Mouse (Mus musculus): ENCODE results near the gene Rab19. TPM values are rescaled to one million over a fixed set of nuclear protein-coding genes. Genes with fewer than 3 reads are reported as not detected.
A peak's percentile ranks its signal among the peaks of the same experiment; 100 is the strongest.
"Not testable (repeated sequence)": the region's sequence is repeated elsewhere in the genome, so short reads cannot be mapped to it uniquely, and the experiment has no call there.

The Rab19 gene
- polyA plus RNA-seq, 1 experiment from 2014 or later = 0.13 TPM

GRCm38 (mm10) chr6:39347880-39348814, 32.8 kb upstream of the Rab19 start:
- 20% methylated on average over 4 of the region's 4 CpGs for WGBS
- ATAC-seq = no peak
- no peaks in the 10 kb centered on the region for H3K27me3 ChIP-seq (replicated peaks; ENCODE audit: control insufficient read depth, insufficient read depth, low read length)
- peak overlapping the region; percentile 57 for H3K27ac ChIP-seq (ENCODE audit: low read depth, low read length)
- no peak overlapping the region for H3K9ac ChIP-seq (ENCODE audit: low read depth, low read length)
- H3K9me3 ChIP-seq (ENCODE audit: control insufficient read depth, low read length) = no peaks in the 10 kb centered on the region
- peaks cover 24% of the 10 kb centered on the region for H3K36me3 ChIP-seq (ENCODE audit: control insufficient read depth, insufficient read depth, low read length)
- H3K4me2 ChIP-seq (ENCODE audit: low read length) = no peak overlapping the region
- peaks cover 7% of the 10 kb centered on the region for H3K4me1 ChIP-seq (ENCODE audit: control insufficient read depth, insufficient read depth, low read depth, low read length)
- no peak overlapping the region for H3K4me3 ChIP-seq (ENCODE audit: low read length)

- no peak for ATAC-seq
- no peaks in the 10 kb centered on the region for H3K9me3 ChIP-seq (ENCODE audit: control insufficient read depth, low read length)
- no peak overlapping the region for H3K4me3 ChIP-seq (ENCODE audit: low read length)
- H3K27me3 ChIP-seq (replicated peaks; ENCODE audit: control insufficient read depth, insufficient read depth, low read length) = no peaks in the 10 kb centered on the region
- peaks cover 27% of the 10 kb centered on the region for H3K36me3 ChIP-seq (ENCODE audit: control insufficient read depth, insufficient read depth, low read length)
- H3K4me1 ChIP-seq (ENCODE audit: control insufficient read depth, insufficient read depth, low read depth, low read length) = peaks cover 7% of the 10 kb centered on the region
- H3K27ac ChIP-seq (ENCODE audit: low read depth, low read length) = no peak overlapping the region
- H3K9ac ChIP-seq (ENCODE audit: low read depth, low read length) = no peak overlapping the region
- WGBS = 52% methylated on average over 6 of the region's 6 CpGs
- no peak overlapping the region for H3K4me2 ChIP-seq (ENCODE audit: low read length)
Observed at GRCm38 (mm10) chr6:39348946-39349345, 32.0 kb upstream of the Rab19 start.

GRCm38 (mm10) chr6:39359207-39359606, 21.8 kb upstream of the Rab19 start:
- not testable (repeated sequence) for H3K4me1 ChIP-seq (ENCODE audit: control insufficient read depth, insufficient read depth, low read depth, low read length); H3K9me3 ChIP-seq (ENCODE audit: control insufficient read depth, low read length); H3K9ac ChIP-seq (ENCODE audit: low read depth, low read length); H3K4me2 ChIP-seq (ENCODE audit: low read length); ATAC-seq; H3K4me3 ChIP-seq (ENCODE audit: low read length); H3K27ac ChIP-seq (ENCODE audit: low read depth, low read length); H3K27me3 ChIP-seq (replicated peaks; ENCODE audit: control insufficient read depth, insufficient read depth, low read length)
- H3K36me3 ChIP-seq (ENCODE audit: control insufficient read depth, insufficient read depth, low read length) = peaks cover 18% of the 10 kb centered on the region
- 97% methylated on average over 9 of the region's 9 CpGs for WGBS

GRCm38 (mm10) chr6:39362684-39363083, 18.3 kb upstream of the Rab19 start:
- H3K9ac ChIP-seq (ENCODE audit: low read depth, low read length) = no peak overlapping the region
- no peak overlapping the region for H3K4me3 ChIP-seq (ENCODE audit: low read length)
- H3K4me1 ChIP-seq (ENCODE audit: control insufficient read depth, insufficient read depth, low read depth, low read length) = no peaks in the 10 kb centered on the region
- 93% methylated on average over 2 of the region's 2 CpGs for WGBS
- no peaks in the 10 kb centered on the region for H3K27me3 ChIP-seq (replicated peaks; ENCODE audit: control insufficient read depth, insufficient read depth, low read length)
- no peak overlapping the region for H3K4me2 ChIP-seq (ENCODE audit: low read length)
- no peak for ATAC-seq
- H3K36me3 ChIP-seq (ENCODE audit: control insufficient read depth, insufficient read depth, low read length) = peaks cover 12% of the 10 kb centered on the region
- H3K27ac ChIP-seq (ENCODE audit: low read depth, low read length) = no peak overlapping the region
- no peaks in the 10 kb centered on the region for H3K9me3 ChIP-seq (ENCODE audit: control insufficient read depth, low read length)

GRCm38 (mm10) chr6:39369631-39370030, 11.3 kb upstream of the Rab19 start:
- Histone ChIP-seq H3K9ac (ENCODE audit: low read depth, low read length) (no peak overlapping the region), H3K4me2 (ENCODE audit: low read length) (no peak overlapping the region), H3K4me3 (ENCODE audit: low read length) (no peak overlapping the region), H3K9me3 (ENCODE audit: control insufficient read depth, low read length) (no peaks in the 10 kb centered on the region), H3K4me1 (ENCODE audit: control insufficient read depth, insufficient read depth, low read depth, low read length) (no peaks in the 10 kb centered on the region), H3K27ac (ENCODE audit: low read depth, low read length) (no peak overlapping the region), H3K27me3 (replicated peaks; ENCODE audit: control insufficient read depth, insufficient read depth, low read length) (no peaks in the 10 kb centered on the region), H3K36me3 (ENCODE audit: control insufficient read depth, insufficient read depth, low read length) (peaks cover 6% of the 10 kb centered on the region)
- WGBS = 73% methylated on average over 3 of the region's 3 CpGs
- peak; percentile 51; the same call in 1 of the 2 replicates for ATAC-seq

GRCm38 (mm10) chr6:39372042-39372441, 8.9 kb upstream of the Rab19 start:
- Histone ChIP-seq H3K27ac (ENCODE audit: low read depth, low read length) (no peak overlapping the region), H3K9ac (ENCODE audit: low read depth, low read length) (no peak overlapping the region)
- ATAC-seq = no peak

GRCm38 (mm10) chr6:39372727-39373126, 8.2 kb upstream of the Rab19 start:
- peaks cover 12% of the 10 kb centered on the region for H3K4me1 ChIP-seq (ENCODE audit: control insufficient read depth, insufficient read depth, low read depth, low read length)
- H3K9ac ChIP-seq (ENCODE audit: low read depth, low read length) = no peak overlapping the region
- WGBS = 59% methylated on average over 7 of the region's 7 CpGs
- H3K27me3 ChIP-seq (replicated peaks; ENCODE audit: control insufficient read depth, insufficient read depth, low read length) = no peaks in the 10 kb centered on the region
- peaks cover 3% of the 10 kb centered on the region for H3K36me3 ChIP-seq (ENCODE audit: control insufficient read depth, insufficient read depth, low read length)
- H3K4me2 ChIP-seq (ENCODE audit: low read length) = no peak overlapping the region
- H3K27ac ChIP-seq (ENCODE audit: low read depth, low read length) = no peak overlapping the region
- no peaks in the 10 kb centered on the region for H3K9me3 ChIP-seq (ENCODE audit: control insufficient read depth, low read length)
- H3K4me3 ChIP-seq (ENCODE audit: low read length) = no peak overlapping the region
- ATAC-seq = no peak

More at GRCm38 (mm10) chr6:39372042-39372441, 8.9 kb upstream of the Rab19 start:
- no peaks in the 10 kb centered on the region for H3K27me3 ChIP-seq (replicated peaks; ENCODE audit: control insufficient read depth, insufficient read depth, low read length)
- no peak overlapping the region for H3K4me3 ChIP-seq (ENCODE audit: low read length)
- no peak overlapping the region for H3K4me2 ChIP-seq (ENCODE audit: low read length)
- H3K36me3 ChIP-seq (ENCODE audit: control insufficient read depth, insufficient read depth, low read length) = peaks cover 3% of the 10 kb centered on the region
- peaks cover 12% of the 10 kb centered on the region for H3K4me1 ChIP-seq (ENCODE audit: control insufficient read depth, insufficient read depth, low read depth, low read length)
- no peaks in the 10 kb centered on the region for H3K9me3 ChIP-seq (ENCODE audit: control insufficient read depth, low read length)

- Histone ChIP-seq H3K9me3 (ENCODE audit: control insufficient read depth, low read length) (no peaks in the 10 kb centered on the region), H3K4me1 (ENCODE audit: control insufficient read depth, insufficient read depth, low read depth, low read length) (peaks cover 12% of the 10 kb centered on the region), H3K9ac (ENCODE audit: low read depth, low read length) (no peak overlapping the region), H3K27ac (ENCODE audit: low read depth, low read length) (no peak overlapping the region), H3K4me3 (ENCODE audit: low read length) (no peak overlapping the region), H3K36me3 (ENCODE audit: control insufficient read depth, insufficient read depth, low read length) (peaks cover 3% of the 10 kb centered on the region), H3K27me3 (replicated peaks; ENCODE audit: control insufficient read depth, insufficient read depth, low read length) (no peaks in the 10 kb centered on the region), H3K4me2 (ENCODE audit: low read length) (no peak overlapping the region)
- 74% methylated on average over 4 of the region's 4 CpGs for WGBS
- no peak for ATAC-seq
Observed at GRCm38 (mm10) chr6:39373301-39373955, 7.5 kb upstream of the Rab19 start.

GRCm38 (mm10) chr6:39376775-39377174, 4.2 kb upstream of the Rab19 start:
- Histone ChIP-seq H3K9ac (ENCODE audit: low read depth, low read length) (peak overlapping the region; percentile 87), H3K4me3 (ENCODE audit: low read length) (peak overlapping the region; percentile 84), H3K4me1 (ENCODE audit: control insufficient read depth, insufficient read depth, low read depth, low read length) (peaks cover 12% of the 10 kb centered on the region), H3K27me3 (replicated peaks; ENCODE audit: control insufficient read depth, insufficient read depth, low read length) (peaks cover 5% of the 10 kb centered on the region), H3K36me3 (ENCODE audit: control insufficient read depth, insufficient read depth, low read length) (peaks cover 3% of the 10 kb centered on the region), H3K9me3 (ENCODE audit: control insufficient read depth, low read length) (no peaks in the 10 kb centered on the region), H3K27ac (ENCODE audit: low read depth, low read length) (0 out of 2 replicates have a peak overlapping the region, but pooled peaks have one; percentile 42), H3K4me2 (ENCODE audit: low read length) (peak overlapping the region; percentile 72)
- 20% methylated on average over 9 of the region's 9 CpGs for whole genome bisulfite sequencing
- no peak for ATAC-seq
